ENCODE assay signal across 14 mouse cellular contexts in genomic region chr15:27574992-27575781, GRCm38 (mm10). TPM values are rescaled to one million over a fixed set of nuclear protein-coding genes. Genes with fewer than 3 reads are reported as not detected.
DNase-seq lines count a peak whose midpoint lies in the region; ATAC-seq lines count a peak whose summit lies in the region.
"Had no signal": no experiment of that assay in that cellular context is flagged by ENCODE, and none has a peak within 500 bp of the region (broad histone marks: within the 10 kb centered on the region; RNA-seq: fewer than 3 reads in every experiment).

No protein-coding gene starts in this region.

- peaks cover 19% of the 10 kb centered on the region for H3K4me1 ChIP-seq in heart, embryonic 10.5 days
- peaks cover 20% of the 10 kb centered on the region for H3K4me1 ChIP-seq in lung, embryonic 15.5 days
- peaks cover 23% of the 10 kb centered on the region for H3K4me1 ChIP-seq in heart, embryonic 13.5 days

- H3K9me3 ChIP-seq in heart, embryonic 10.5 days = no peaks in the 10 kb centered on the region
- H3K9me3 ChIP-seq in lung, embryonic 15.5 days = no peaks in the 10 kb centered on the region
- no peaks in the 10 kb centered on the region for H3K9me3 ChIP-seq in heart, embryonic 13.5 days

- no peak; the same call in 1 of the 2 replicates for ATAC-seq in lung, embryonic 15.5 days (ENCODE audit: borderline replicate concordance, extremely low read depth, low FRiP score, low TSS enrichment)
- no peak for ATAC-seq in heart, embryonic 13.5 days (ENCODE audit: extremely low read depth, insufficient number of reproducible peaks, low FRiP score, low TSS enrichment)
- ATAC-seq in megakaryocyte-erythroid progenitor cell, adult 5-6 weeks (replicated peaks; ENCODE audit: low FRiP score, low TSS enrichment, poor library complexity, severe bottlenecking) = no peak
- ATAC-seq: inflammation-experienced regulatory T-cells, adult 6 months had no signal

- no peaks in the 10 kb centered on the region for H3K27me3 ChIP-seq in heart, embryonic 10.5 days (ENCODE audit: insufficient read depth, poor library complexity, severe bottlenecking)
- no peaks in the 10 kb centered on the region for H3K27me3 ChIP-seq in lung, embryonic 15.5 days
- no peaks in the 10 kb centered on the region for H3K27me3 ChIP-seq in heart, embryonic 13.5 days (replicated peaks)

- no peak overlapping the region for H3K4me2 ChIP-seq in lung, embryonic 15.5 days
- H3K4me2 ChIP-seq in heart, embryonic 13.5 days = no peak overlapping the region
- H3K4me2 ChIP-seq: liver, embryonic 11.5 days had no signal

- peak; percentile 94 for DNase-seq in heart, adult 11 months
- no peak for DNase-seq in heart, embryonic 10.5 days (ENCODE audit: low spot score)
- no peak for DNase-seq in lung, adult 18-20 months
- DNase-seq in heart, postnatal 36 days = peak; percentile 36 to 47
- DNase-seq in kidney, postnatal 10 days = no peak
- DNase-seq: adrenal gland, postnatal 25 days; cerebellum, adult 11-12 months had no signal

- H3K27ac ChIP-seq in heart, embryonic 10.5 days = no peak overlapping the region
- peak overlapping the region; percentile 54 for H3K27ac ChIP-seq in lung, embryonic 15.5 days
- H3K27ac ChIP-seq in heart, embryonic 13.5 days (replicated peaks) = peak overlapping the region; percentile 74
- H3K27ac ChIP-seq: kidney, postnatal 0 days; macrophage had no signal

- no peak overlapping the region for H3K4me3 ChIP-seq in heart, embryonic 10.5 days
- H3K4me3 ChIP-seq in lung, embryonic 15.5 days = no peak overlapping the region
- no peak overlapping the region for H3K4me3 ChIP-seq in heart, embryonic 13.5 days

- H3K9ac ChIP-seq in lung, embryonic 15.5 days = no peak overlapping the region
- H3K9ac ChIP-seq in heart, embryonic 13.5 days = no peak overlapping the region

- peaks cover 17% of the 10 kb centered on the region for H3K36me3 ChIP-seq in heart, embryonic 10.5 days
- no peaks in the 10 kb centered on the region; the same call in 1 of the 2 replicates for H3K36me3 ChIP-seq in lung, embryonic 15.5 days
- peaks cover 44% of the 10 kb centered on the region for H3K36me3 ChIP-seq in heart, embryonic 13.5 days

- intact Hi-C loops in heart, postnatal 36 days (cut with DNase I) = no loop called here

- WGBS in heart, embryonic 10.5 days = 85% methylated on average over 8 of the region's 8 CpGs
- WGBS in lung, embryonic 15.5 days = 65% methylated on average over 8 of the region's 8 CpGs
- 75% methylated on average over 8 of the region's 8 CpGs for WGBS in heart, embryonic 13.5 days

RNA-seq across cellular contexts. Expression of gene Otulin, which starts 55.3 kb away (rescaled TPM):
- polyA plus RNA-seq in heart, embryonic 10.5 days (2016; fragmentation: Nextera tagmentation; extraction: Ambion mirVana) = 25.0 and 28.3 TPM in 2 replicates
- polyA plus RNA-seq in lung, embryonic 15.5 days (2015; fragmentation: Nextera tagmentation; extraction: Ambion mirVana) = 29.4 and 32.2 TPM in 2 replicates
- 26.0 and 26.1 TPM in 2 replicates for polyA plus RNA-seq in heart, embryonic 13.5 days (2015; fragmentation: Nextera tagmentation; extraction: Ambion mirVana)
- 10 to 100 TPM; 30.4 to 31.0 TPM for total RNA-seq in heart, postnatal 36 days (2021)
- total RNA-seq in megakaryocyte-erythroid progenitor cell, adult 5-6 weeks (2014; fragmentation: Nextera tagmentation) = 36.3 and 51.2 TPM in 2 replicates
- 31.0 and 32.2 TPM in 2 replicates for total RNA-seq in megakaryocyte-erythroid progenitor cell, adult 5-6 weeks (2017)

Comparison
In these comparisons a context has a peak if more than half of its experiments do, and no peak if none do; other contexts are left out.
1. DNase-seq: peak in heart, adult 11 months (single experiment) and heart, postnatal 36 days (2 of 2); none in heart, embryonic 10.5 days (single experiment), lung, adult 18-20 months (0 of 2) and kidney, postnatal 10 days (single experiment).